Mouse (Mus musculus): Measurements from ENCODE around the gene Rbpj.

- TF ChIP-seq CTCF (IDR thresholded peaks at IDR 0.05; ENCODE audit: insufficient read depth, low read depth, low read length) (no peak), POLR2A (IDR thresholded peaks at IDR 0.05; ENCODE audit: insufficient read depth, low read depth, low read length) (no peak)
Measured at GRCm38 (mm10) chr5:53481021-53481420, 15.1 kb downstream of the Rbpj start.

All from olfactory bulb, adult 2 months (tissue).